Mouse (Mus musculus): ENCODE results near the gene Itm2b. TPM values are rescaled to one million over a fixed set of nuclear protein-coding genes. Genes with fewer than 3 reads are reported as not detected.
A peak's percentile ranks its signal among the peaks of the same experiment; 100 is the strongest.

Itm2b gene
- polyA plus RNA-seq, 2 experiments: 533 to 997 TPM

- H3K4me2 ChIP-seq (replicated peaks; ENCODE audit: low read depth, low read length, severe bottlenecking): no peak overlapping the region
Observed at GRCm38 (mm10) chr14:73388546-73388945, 3.5 kb upstream of the Itm2b start.

GRCm38 (mm10) chr14:73386493-73386892, 1.4 kb upstream of the Itm2b start:
- Histone ChIP-seq H3K4me2 (replicated peaks; ENCODE audit: low read depth, low read length, severe bottlenecking) (no peak overlapping the region), H3K27me3 (ENCODE audit: control insufficient read depth, insufficient read depth, low read length) (no peaks in the 10 kb centered on the region), H3K4me3 (replicated peaks; ENCODE audit: low read length) (no peak overlapping the region), H3K27ac (replicated peaks; ENCODE audit: low read depth, low read length) (no peak overlapping the region), H3K9ac (ENCODE audit: low read depth, low read length, severe bottlenecking) (no peak overlapping the region), H3K4me1 (ENCODE audit: control insufficient read depth, insufficient read depth, low read length) (peaks cover 27% of the 10 kb centered on the region), H3K36me3 (ENCODE audit: control insufficient read depth, insufficient read depth, low read length) (no peaks in the 10 kb centered on the region), H3K9me3 (ENCODE audit: control insufficient read depth, low read length) (no peaks in the 10 kb centered on the region)
- WGBS: 82% methylated on average over 5 of the region's 5 CpGs
- DNase-seq (ENCODE audit: low spot score) (no peak), ATAC-seq (ENCODE audit: low FRiP score, low read depth) (no peak)
- TF ChIP-seq POLR2A (IDR thresholded peaks at IDR 0.05; ENCODE audit: borderline replicate concordance, extremely low read depth, insufficient read depth, insufficient read length): no peak

More at GRCm38 (mm10) chr14:73388546-73388945, 3.5 kb upstream of the Itm2b start:
- Histone ChIP-seq H3K9ac (ENCODE audit: low read depth, low read length, severe bottlenecking) (no peak overlapping the region), H3K4me1 (ENCODE audit: control insufficient read depth, insufficient read depth, low read length) (peaks cover 9% of the 10 kb centered on the region), H3K27me3 (ENCODE audit: control insufficient read depth, insufficient read depth, low read length) (no peaks in the 10 kb centered on the region), H3K27ac (replicated peaks; ENCODE audit: low read depth, low read length) (peak overlapping the region; percentile 61; the same call in 1 of the 2 replicates), H3K4me3 (replicated peaks; ENCODE audit: low read length) (no peak overlapping the region), H3K9me3 (ENCODE audit: control insufficient read depth, low read length) (no peaks in the 10 kb centered on the region), H3K36me3 (ENCODE audit: control insufficient read depth, insufficient read depth, low read length) (no peaks in the 10 kb centered on the region)
- 38% methylated on average over 7 of the region's 7 CpGs for WGBS
- DNase-seq (ENCODE audit: low spot score) (peak; percentile 63), ATAC-seq (ENCODE audit: low FRiP score, low read depth) (no peak)
- TF ChIP-seq POLR2A (IDR thresholded peaks at IDR 0.05; ENCODE audit: borderline replicate concordance, extremely low read depth, insufficient read depth, insufficient read length): no peak

GRCm38 (mm10) chr14:73385720-73386374, 758 bp upstream of the Itm2b start:
- peaks cover 27% of the 10 kb centered on the region for H3K4me1 ChIP-seq (ENCODE audit: control insufficient read depth, insufficient read depth, low read length)
- H3K27ac ChIP-seq (replicated peaks; ENCODE audit: low read depth, low read length): peak overlapping the region; percentile 96
- H3K9ac ChIP-seq (ENCODE audit: low read depth, low read length, severe bottlenecking): no peak overlapping the region
- ATAC-seq (ENCODE audit: low FRiP score, low read depth) (no peak), DNase-seq (ENCODE audit: low spot score) (no peak)
- peak overlapping the region; percentile 98 for H3K4me3 ChIP-seq (replicated peaks; ENCODE audit: low read length)
- no peak for TF ChIP-seq POLR2A (IDR thresholded peaks at IDR 0.05; ENCODE audit: borderline replicate concordance, extremely low read depth, insufficient read depth, insufficient read length)
- H3K36me3 ChIP-seq (ENCODE audit: control insufficient read depth, insufficient read depth, low read length): no peaks in the 10 kb centered on the region
- H3K9me3 ChIP-seq (ENCODE audit: control insufficient read depth, low read length): no peaks in the 10 kb centered on the region
- WGBS: 74% methylated on average over 2 of the region's 2 CpGs
- peak overlapping the region; percentile 63; the same call in 1 of the 2 replicates for H3K4me2 ChIP-seq (replicated peaks; ENCODE audit: low read depth, low read length, severe bottlenecking)
- H3K27me3 ChIP-seq (ENCODE audit: control insufficient read depth, insufficient read depth, low read length): no peaks in the 10 kb centered on the region

GRCm38 (mm10) chr14:73384546-73384912, 560 bp downstream of the Itm2b start:
- no peaks in the 10 kb centered on the region for H3K9me3 ChIP-seq (ENCODE audit: control insufficient read depth, low read length)
- WGBS: under 1% methylated on average over 11 of the region's 13 CpGs
- H3K27ac ChIP-seq (replicated peaks; ENCODE audit: low read depth, low read length): peak overlapping the region; percentile 96
- H3K4me1 ChIP-seq (ENCODE audit: control insufficient read depth, insufficient read depth, low read length): peaks cover 27% of the 10 kb centered on the region
- H3K27me3 ChIP-seq (ENCODE audit: control insufficient read depth, insufficient read depth, low read length): no peaks in the 10 kb centered on the region
- DNase-seq (ENCODE audit: low spot score) (no peak), ATAC-seq (ENCODE audit: low FRiP score, low read depth) (peak; percentile 41)
- peak overlapping the region; percentile 63 for H3K4me2 ChIP-seq (replicated peaks; ENCODE audit: low read depth, low read length, severe bottlenecking)
- no peak for TF ChIP-seq POLR2A (IDR thresholded peaks at IDR 0.05; ENCODE audit: borderline replicate concordance, extremely low read depth, insufficient read depth, insufficient read length)
- H3K4me3 ChIP-seq (replicated peaks; ENCODE audit: low read length): peak overlapping the region; percentile 98
- H3K9ac ChIP-seq (ENCODE audit: low read depth, low read length, severe bottlenecking): peak overlapping the region; percentile 98
- peaks cover 6% of the 10 kb centered on the region for H3K36me3 ChIP-seq (ENCODE audit: control insufficient read depth, insufficient read depth, low read length)

GRCm38 (mm10) chr14:73383746-73384145, 1.3 kb downstream of the Itm2b start:
- H3K9ac ChIP-seq (ENCODE audit: low read depth, low read length, severe bottlenecking): 0 out of 2 replicates have a peak overlapping the region, but pooled peaks have one; percentile 98
- H3K4me1 ChIP-seq (ENCODE audit: control insufficient read depth, insufficient read depth, low read length): peaks cover 23% of the 10 kb centered on the region
- TF ChIP-seq POLR2A (IDR thresholded peaks at IDR 0.05; ENCODE audit: borderline replicate concordance, extremely low read depth, insufficient read depth, insufficient read length): no peak
- ATAC-seq (ENCODE audit: low FRiP score, low read depth) (no peak), DNase-seq (ENCODE audit: low spot score) (no peak)
- H3K27me3 ChIP-seq (ENCODE audit: control insufficient read depth, insufficient read depth, low read length): no peaks in the 10 kb centered on the region
- H3K27ac ChIP-seq (replicated peaks; ENCODE audit: low read depth, low read length): no peak overlapping the region
- H3K4me2 ChIP-seq (replicated peaks; ENCODE audit: low read depth, low read length, severe bottlenecking): peak overlapping the region; percentile 63
- H3K36me3 ChIP-seq (ENCODE audit: control insufficient read depth, insufficient read depth, low read length): peaks cover 10% of the 10 kb centered on the region
- 12% methylated on average over 2 of the region's 2 CpGs for WGBS
- H3K9me3 ChIP-seq (ENCODE audit: control insufficient read depth, low read length): no peaks in the 10 kb centered on the region
- H3K4me3 ChIP-seq (replicated peaks; ENCODE audit: low read length): peak overlapping the region; percentile 98
